Mouse (Mus musculus): Measurements from ENCODE around the gene Ccl6.

Gene Ccl6

GRCm38 (mm10) chr11:83592853-83593252 is at the start of gene Ccl6:
Gene Ccl6 (minus strand): TSS chr11:83593087.
- DNase-seq, result no peak

DNA sequence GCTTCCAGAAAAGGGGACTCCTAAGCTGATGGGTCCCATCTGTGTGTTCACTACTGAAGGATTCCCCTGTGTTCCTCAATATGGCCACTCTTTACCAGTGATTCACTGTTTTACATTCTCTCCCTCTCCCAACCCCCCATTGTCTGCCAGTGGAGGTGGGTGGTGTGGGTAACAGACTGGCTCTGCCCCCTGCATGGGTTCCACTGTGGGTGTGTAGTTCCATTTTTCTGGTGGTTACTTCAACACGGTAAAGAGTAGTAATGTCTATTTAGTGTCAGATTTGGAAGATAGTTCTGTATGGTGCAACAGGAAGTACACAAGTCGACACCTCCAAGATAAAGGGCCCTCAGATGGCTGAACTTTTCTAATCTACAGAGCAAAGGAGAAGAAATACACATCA is 48.3 kb upstream of the Ccl6 start:
- DNase-seq, result no peak

DNA sequence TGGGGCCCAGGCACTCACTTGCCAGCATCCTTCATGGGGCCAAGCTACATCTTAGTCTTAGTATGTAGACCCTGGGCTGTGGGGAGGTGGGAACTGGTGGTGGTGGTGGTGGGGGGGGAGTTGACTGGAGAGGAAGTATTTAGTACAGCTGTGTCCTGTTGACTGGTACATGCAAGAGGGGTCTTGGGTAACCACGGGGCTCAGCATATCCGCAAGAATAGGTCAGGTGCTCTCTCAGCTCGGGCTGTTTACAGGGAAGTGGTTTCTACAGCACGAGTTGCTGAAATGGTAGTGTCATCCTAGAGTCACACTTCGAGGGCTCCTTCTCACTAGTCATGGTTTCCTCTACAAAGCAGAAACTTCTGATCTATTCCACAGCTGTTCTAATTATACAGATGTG is 47.3 kb upstream of the Ccl6 start:
- DNase-seq, result no peak

DNA sequence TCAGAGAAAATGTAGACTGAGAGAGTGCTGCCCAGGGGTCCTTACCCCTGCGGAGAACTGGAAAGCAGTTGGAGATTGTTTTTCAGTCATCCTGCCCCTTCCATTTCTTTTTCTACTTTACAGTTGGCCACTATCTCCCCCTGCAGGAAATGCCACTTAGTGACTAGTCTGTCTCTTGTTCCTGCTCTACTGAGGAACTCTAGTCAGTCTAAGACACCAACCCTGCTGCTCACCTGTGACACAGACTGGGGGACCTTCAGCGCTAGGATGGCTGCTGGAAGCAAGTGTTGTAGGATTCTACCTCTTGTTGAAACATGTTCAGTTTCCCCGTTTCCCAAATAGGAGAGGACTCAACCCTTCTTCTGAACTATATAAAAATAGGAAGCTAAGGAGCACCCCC is 46.6 kb upstream of the Ccl6 start:
- DNase-seq, result no peak

DNA sequence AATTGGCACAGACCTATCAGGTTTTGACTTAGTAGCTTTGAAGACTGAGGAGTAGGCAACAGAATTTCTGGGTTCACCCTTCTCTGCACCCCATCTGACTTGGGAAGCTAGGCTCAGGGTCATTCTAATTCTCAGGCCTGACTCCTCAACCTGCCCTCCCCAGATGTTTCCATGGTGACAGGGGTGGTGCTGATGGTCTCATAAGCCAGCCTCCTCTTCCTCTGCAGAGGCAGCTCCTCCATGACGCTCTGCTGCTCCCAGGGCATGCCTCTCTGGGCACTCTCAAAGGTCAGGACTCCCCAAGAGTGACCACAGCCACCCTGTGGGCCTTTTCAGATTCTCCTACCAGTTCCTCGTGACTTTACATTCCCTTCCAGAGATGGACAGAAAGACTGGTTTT is 46.0 kb upstream of the Ccl6 start:
- DNase-seq, result no peak

DNA sequence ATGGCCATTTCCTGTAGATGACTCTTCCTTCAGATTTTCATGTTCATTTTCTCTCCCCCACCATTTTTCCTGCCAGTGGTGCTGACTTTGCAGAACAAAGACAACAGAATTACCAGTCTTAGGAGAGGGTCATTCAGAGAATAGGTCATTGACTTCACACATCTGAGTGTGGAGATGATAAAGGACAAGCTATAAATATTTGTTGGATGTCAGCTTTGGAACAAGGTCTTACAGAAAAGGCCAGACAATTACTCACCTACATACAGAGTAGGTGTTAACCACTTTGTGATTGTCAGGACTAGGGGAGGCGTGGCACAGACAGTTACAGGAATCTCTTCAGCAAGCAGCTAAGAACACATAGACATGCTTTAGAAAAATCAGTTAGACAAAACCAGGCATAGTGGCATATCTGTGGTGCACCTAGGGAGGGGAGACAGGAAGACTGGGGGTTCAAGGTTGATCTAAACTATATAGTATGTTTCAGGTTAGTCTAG is 43.9 kb upstream of the Ccl6 start:
- DNase-seq, result no peak

DNA sequence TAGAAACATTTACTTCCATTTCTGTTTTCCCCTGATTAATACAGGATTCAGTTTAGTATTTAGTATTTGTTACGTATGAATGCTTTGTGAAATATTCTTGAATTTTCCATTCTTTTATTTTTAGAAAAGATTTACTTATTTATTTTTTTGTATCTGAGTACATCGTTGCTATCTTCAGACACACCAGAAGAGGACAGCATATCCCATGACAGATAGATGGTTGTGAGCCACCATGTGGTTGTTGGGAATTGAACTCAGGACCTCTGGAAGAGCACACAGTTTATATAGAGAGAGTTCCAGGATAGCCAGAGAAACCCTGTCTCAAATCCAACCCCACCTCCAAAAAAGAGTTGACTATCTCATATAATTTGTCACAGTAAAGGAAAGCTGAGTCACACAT is 42.0 kb upstream of the Ccl6 start:
- no peak for DNase-seq

DNA sequence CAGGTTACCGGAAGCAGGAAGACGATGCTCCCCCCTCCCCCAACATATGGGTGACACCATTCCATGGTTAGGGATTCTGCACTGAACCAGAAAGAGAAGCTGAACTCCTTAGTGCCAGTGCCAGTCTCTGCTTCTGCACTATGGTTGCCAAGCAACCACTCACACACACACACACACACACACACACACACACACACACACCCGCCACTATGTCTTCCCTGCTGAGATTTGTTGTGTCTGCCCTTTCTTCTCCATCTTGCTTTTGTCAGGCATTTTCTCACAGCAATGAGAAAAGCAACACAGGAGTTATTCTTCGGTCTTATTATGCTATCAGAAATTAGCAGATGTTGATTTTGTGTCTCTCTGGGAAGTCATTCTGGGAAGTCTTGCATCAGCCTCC is 41.5 kb upstream of the Ccl6 start:
- DNase-seq, result no peak

DNA sequence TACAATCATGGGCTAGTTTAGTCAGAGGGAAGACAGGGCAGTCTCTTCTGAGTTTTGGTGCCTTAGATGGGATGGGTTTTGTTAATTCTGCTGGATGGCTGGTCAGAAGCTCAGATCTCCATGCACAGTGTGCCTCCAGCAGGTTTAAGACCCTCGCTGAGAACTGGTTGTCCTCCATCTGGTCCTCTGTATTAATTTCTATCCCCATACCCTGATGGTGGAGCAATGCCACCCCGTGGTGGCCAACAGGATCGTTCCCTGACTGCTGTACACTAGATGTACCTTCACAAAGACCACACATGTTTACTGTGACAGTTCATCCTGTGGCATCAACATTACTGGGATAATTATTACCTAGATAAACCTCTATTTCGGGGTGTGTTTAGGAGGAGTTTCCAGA is 39.9 kb upstream of the Ccl6 start:
- DNase-seq, result peak; percentile 27

DNA sequence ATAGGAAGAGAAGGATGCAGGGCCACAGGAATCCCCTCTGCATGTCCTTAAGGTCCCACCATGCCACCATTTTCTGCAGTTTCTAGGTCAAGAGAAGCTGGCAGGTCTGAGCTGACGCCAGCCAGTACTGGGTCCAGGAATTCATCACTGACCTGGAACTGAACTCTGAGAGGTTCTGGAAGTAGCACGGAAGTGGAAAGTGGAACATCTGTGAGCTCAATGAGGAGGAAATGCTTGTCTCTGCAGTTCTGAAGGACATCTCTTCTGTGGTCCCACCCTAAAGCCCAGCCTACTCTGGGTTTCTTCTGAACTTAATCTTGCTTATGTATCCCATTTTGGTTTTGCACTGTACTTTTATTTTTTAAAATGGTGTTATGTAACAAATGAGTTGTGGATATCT is 38.2 kb upstream of the Ccl6 start:
- no peak for DNase-seq

GRCm38 (mm10) chr11:83630630-83631029 is 37.7 kb upstream of the Ccl6 start:
- peak; percentile 6 for DNase-seq

- no peak for DNase-seq
Measured at GRCm38 (mm10) chr11:83628808-83629207, 35.9 kb upstream of the Ccl6 start.

DNA sequence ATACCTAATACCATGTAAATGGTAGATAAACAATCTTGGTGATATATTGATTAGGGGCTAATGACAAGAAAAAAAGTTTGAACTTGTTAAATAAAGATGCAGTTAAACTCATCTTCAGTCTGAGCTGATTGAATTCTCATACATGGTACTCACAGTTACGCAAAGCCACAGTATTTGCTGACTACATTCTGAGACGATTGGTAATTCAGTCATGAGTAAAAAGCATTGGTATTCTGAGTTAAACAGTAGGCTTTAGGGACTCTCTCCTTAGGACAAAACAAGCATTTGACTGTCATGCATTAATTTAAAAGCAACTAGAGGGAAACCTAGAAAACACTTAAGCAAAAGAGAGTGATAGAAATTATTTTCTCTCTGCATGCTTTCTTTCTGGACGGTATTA is 30.7 kb upstream of the Ccl6 start:
- no peak for DNase-seq

GRCm38 (mm10) chr11:83619037-83619436 is 26.1 kb upstream of the Ccl6 start:
- DNase-seq, result no peak

DNA sequence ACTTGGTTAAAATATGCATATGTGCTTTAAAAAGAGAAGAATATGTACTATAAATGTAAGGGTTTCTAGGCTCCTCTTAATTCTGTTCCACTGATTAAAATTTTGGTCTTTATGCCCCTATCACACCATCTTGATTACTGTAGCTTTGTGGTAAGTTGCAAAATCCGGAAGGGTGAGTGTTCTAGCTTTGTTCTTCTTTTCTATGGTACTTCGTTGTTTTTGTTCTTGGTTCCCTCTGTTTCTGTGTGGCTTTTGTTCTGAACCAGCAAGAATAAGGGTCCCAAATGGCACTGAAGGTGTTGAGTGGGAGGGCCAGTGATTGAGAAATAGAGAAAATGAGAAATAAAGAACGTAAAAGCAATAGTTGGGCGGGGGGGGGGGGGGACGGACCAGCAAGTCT is 25.4 kb upstream of the Ccl6 start:
- no peak for DNase-seq

DNA sequence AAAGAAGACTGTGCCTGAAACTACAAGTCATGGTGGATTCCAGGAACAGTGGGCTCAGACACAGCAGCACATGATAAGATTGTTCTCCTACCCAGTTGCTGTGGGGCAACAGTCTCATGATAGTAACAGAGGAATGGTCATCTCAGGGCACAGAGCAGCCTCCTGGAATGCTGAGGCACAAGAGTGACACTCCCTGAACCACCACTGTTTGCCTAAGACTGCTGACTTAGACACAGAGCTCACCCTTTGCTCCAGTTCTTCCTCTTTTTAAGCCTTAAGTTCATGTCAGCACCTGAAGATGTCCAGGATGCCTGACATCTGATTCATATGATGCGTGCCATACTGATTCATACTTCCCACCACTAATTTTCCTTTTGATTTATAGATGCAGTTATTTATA is 23.7 kb upstream of the Ccl6 start:
- DNase-seq, result no peak

- DNase-seq, result no peak
Measured at GRCm38 (mm10) chr11:83610900-83611299, 18.0 kb upstream of the Ccl6 start.

GRCm38 (mm10) chr11:83606396-83606795 is 13.5 kb upstream of the Ccl6 start:
- no peak for DNase-seq

DNA sequence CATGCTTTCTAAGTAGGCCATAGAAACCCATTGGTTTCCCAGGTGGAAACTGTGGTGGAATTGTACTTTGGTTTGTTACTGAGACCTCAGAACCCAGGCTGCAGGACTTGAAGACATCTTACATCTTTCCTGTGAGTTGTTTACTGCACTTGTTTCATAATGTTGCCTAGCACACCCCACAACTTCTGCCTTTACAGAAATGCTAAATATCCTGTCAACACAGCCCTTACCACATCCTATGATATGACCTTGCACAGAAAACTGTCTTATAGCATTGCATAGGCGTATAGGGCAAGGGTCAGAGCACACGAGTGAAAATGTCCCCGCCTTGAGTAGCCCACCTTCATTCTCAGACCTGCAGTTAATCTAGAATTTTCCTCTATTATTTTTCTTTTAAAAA is 12.6 kb upstream of the Ccl6 start:
- DNase-seq, result no peak

DNA sequence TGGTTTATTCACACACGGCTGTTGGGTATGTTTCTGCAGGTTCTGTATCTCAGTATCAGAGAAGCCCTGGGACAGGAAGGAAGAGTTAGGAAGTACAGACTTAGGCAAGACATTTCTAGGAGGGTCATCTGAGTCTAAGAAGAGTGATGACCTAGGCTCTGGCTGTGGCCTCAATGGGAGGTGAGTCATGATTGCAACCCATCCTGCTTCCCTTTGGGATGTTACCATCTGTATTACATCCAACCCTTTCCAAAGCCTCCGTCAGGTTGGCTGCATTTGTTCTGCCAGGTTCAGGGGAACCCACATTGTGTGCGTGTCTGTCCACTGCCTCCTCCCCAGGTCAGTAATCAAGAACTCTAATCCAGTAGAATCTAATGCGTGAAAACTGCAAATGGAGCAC is 11.8 kb upstream of the Ccl6 start:
- DNase-seq, result no peak

DNA sequence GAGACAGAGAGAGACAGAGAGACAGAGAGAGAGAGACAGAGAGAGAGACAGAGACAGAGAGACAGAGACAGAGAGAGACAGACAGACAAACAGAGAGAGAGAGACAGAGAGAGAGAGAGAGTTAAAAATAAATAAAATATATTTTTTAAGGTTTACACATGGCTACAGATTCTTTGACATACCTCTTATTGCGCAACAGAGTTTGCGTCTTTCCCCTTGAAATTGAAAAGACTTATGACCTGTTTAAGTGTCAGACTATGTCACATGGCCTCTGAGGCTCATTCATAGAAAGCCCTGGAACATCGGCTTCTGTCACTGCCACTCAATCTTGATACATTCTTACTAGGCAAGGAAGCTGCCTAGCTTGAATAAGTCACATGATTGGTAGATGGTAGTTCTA is 10.5 kb upstream of the Ccl6 start:
- DNase-seq, result no peak

DNA sequence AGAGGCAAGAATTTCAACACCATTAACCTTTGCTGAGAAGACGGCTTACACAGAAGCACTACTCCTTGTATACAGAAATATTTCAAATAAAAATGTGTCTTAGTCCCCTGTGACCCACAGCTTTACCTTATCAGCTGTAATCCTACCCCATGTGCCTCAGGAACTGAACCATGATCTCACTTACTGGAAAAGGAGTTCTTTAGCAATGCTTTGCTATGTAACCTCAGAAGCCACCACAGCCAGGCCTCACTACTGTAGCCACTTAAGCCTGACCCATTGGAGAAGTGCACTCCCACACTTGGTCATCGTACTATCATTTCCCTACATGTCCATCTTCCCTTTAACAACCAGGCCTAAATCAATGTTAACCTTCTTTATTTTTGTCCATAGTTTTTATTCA is 7.7 kb upstream of the Ccl6 start:
- no peak for DNase-seq

- no peak for DNase-seq
Measured at GRCm38 (mm10) chr11:83598991-83599390, 6.1 kb upstream of the Ccl6 start.

GRCm38 (mm10) chr11:83598207-83598837 is 5.4 kb upstream of the Ccl6 start:
- DNase-seq, result no peak

DNA sequence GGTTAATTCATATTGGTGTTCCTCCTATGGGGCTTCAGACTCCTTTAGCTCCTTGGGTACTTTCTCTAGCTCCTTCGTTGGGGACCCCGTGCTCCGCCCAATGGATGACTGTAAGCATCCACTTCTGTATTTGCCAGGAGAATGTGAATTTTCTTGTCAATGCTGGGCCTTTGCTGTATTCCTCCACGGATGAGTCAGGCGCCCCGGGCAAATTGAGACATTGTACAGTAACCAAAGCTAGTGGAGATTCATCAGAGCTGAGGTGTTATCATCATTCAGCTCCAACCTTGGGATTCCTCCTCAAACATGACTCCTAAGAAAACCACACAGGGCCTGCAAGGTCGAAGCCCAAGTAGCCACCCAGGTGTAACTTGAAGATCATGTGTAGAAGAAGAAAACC is 4.9 kb upstream of the Ccl6 start:
- no peak for DNase-seq
